7 mouse cellular contexts compared by ENCODE assay signal in genomic region chr7:27179217-27179918, GRCm38 (mm10). TPM values are rescaled to one million over a fixed set of nuclear protein-coding genes. Genes with fewer than 3 reads are reported as not detected.
DNase-seq lines count a peak whose midpoint lies in the region; ATAC-seq and TF ChIP-seq lines count a peak whose summit lies in the region.

No protein-coding gene starts in this region.

- peak overlapping the region; percentile 94 for H3K27ac ChIP-seq in lung, postnatal 0 days (ENCODE audit: low read length)
- peak overlapping the region; percentile 80 for H3K27ac ChIP-seq in embryonic facial prominence, embryonic 14.5 days (replicated peaks; ENCODE audit: low read depth, low read length)
- H3K27ac ChIP-seq in limb, embryonic 12.5 days: peak overlapping the region; percentile 68
- H3K27ac ChIP-seq in stomach, embryonic 15.5 days: peak overlapping the region; percentile 98

- TF ChIP-seq EP300 in lung, postnatal 0 days (IDR thresholded peaks at IDR 0.05): no peak; the same call in 1 of the 2 replicates

- no peak overlapping the region for H3K9ac ChIP-seq in lung, postnatal 0 days (replicated peaks; ENCODE audit: low read depth)
- H3K9ac ChIP-seq in embryonic facial prominence, embryonic 14.5 days (ENCODE audit: low read depth, low read length): peak overlapping the region; percentile 50
- H3K9ac ChIP-seq in limb, embryonic 12.5 days (replicated peaks): 0 out of 2 replicates have a peak overlapping the region, but pooled peaks have one; percentile 12
- H3K9ac ChIP-seq in stomach, embryonic 15.5 days: no peak overlapping the region

- H3K4me3 ChIP-seq in lung, postnatal 0 days (ENCODE audit: low read depth, low read length): peak overlapping the region; percentile 75
- H3K4me3 ChIP-seq in embryonic facial prominence, embryonic 14.5 days (ENCODE audit: low read depth, low read length): peak overlapping the region; percentile 66
- peak overlapping the region; percentile 65 for H3K4me3 ChIP-seq in limb, embryonic 12.5 days (replicated peaks)
- peak overlapping the region; percentile 85 for H3K4me3 ChIP-seq in stomach, embryonic 15.5 days (replicated peaks)

- WGBS in lung, postnatal 0 days: 35% methylated on average over 16 of the region's 16 CpGs
- WGBS in embryonic facial prominence, embryonic 14.5 days: 49% methylated on average over 16 of the region's 16 CpGs
- 48% methylated on average over 16 of the region's 16 CpGs for WGBS in limb, embryonic 12.5 days
- 41% methylated on average over 16 of the region's 16 CpGs for WGBS in stomach, embryonic 15.5 days

- no peak for ATAC-seq in lung, postnatal 0 days
- ATAC-seq in embryonic facial prominence, embryonic 14.5 days (ENCODE audit: low read depth): no peak
- no peak for ATAC-seq in limb, embryonic 12.5 days (ENCODE audit: insufficient number of reproducible peaks, insufficient read depth, low FRiP score, low TSS enrichment, low read depth)
- no peak for ATAC-seq in stomach, embryonic 15.5 days (ENCODE audit: insufficient read depth, low FRiP score, low read depth)

- no peaks in the 10 kb centered on the region for H3K9me3 ChIP-seq in lung, postnatal 0 days (ENCODE audit: low read length)
- H3K9me3 ChIP-seq in embryonic facial prominence, embryonic 14.5 days (ENCODE audit: control insufficient read depth, low read length): no peaks in the 10 kb centered on the region
- H3K9me3 ChIP-seq in limb, embryonic 12.5 days: no peaks in the 10 kb centered on the region
- no peaks in the 10 kb centered on the region for H3K9me3 ChIP-seq in stomach, embryonic 15.5 days

- peak overlapping the region; percentile 53 for H3K4me2 ChIP-seq in lung, postnatal 0 days (replicated peaks; ENCODE audit: low read depth, low read length)
- peak overlapping the region; percentile 57 for H3K4me2 ChIP-seq in embryonic facial prominence, embryonic 14.5 days (ENCODE audit: low read depth, low read length)
- peak overlapping the region; percentile 57 for H3K4me2 ChIP-seq in limb, embryonic 12.5 days
- peak overlapping the region; percentile 64 for H3K4me2 ChIP-seq in stomach, embryonic 15.5 days

- DNase-seq in lung, postnatal 0 days (ENCODE audit: low spot score): no peak
- no peak for DNase-seq in lung, postnatal 10 days
- no peak for DNase-seq in embryonic facial prominence, embryonic 14.5 days (ENCODE audit: low spot score)
- DNase-seq in thymus, postnatal 4 days: no peak
- no peak for DNase-seq in testis, postnatal 10 days (ENCODE audit: low spot score)

- no peaks in the 10 kb centered on the region for H3K27me3 ChIP-seq in lung, postnatal 0 days (replicated peaks; ENCODE audit: insufficient read depth, low read length)
- no peaks in the 10 kb centered on the region for H3K27me3 ChIP-seq in embryonic facial prominence, embryonic 14.5 days (replicated peaks; ENCODE audit: control insufficient read depth, insufficient read depth, low read length)
- H3K27me3 ChIP-seq in limb, embryonic 12.5 days: no peaks in the 10 kb centered on the region
- no peaks in the 10 kb centered on the region for H3K27me3 ChIP-seq in stomach, embryonic 15.5 days (replicated peaks)

- peaks cover 8% of the 10 kb centered on the region; the same call in 1 of the 2 replicates for H3K4me1 ChIP-seq in lung, postnatal 0 days (ENCODE audit: insufficient read depth, low read depth, low read length)
- no peaks in the 10 kb centered on the region for H3K4me1 ChIP-seq in embryonic facial prominence, embryonic 14.5 days (ENCODE audit: control insufficient read depth, insufficient read depth, low read length)
- peaks cover 3% of the 10 kb centered on the region; the same call in 1 of the 2 replicates for H3K4me1 ChIP-seq in limb, embryonic 12.5 days (replicated peaks)
- peaks cover 11% of the 10 kb centered on the region; the same call in 1 of the 2 replicates for H3K4me1 ChIP-seq in stomach, embryonic 15.5 days

- no peak for TF ChIP-seq CTCF in lung, postnatal 0 days (IDR thresholded peaks at IDR 0.05)

- 0 out of 2 replicates have a peak, but pooled peaks cover under 1% of the 10 kb centered on the region for H3K36me3 ChIP-seq in lung, postnatal 0 days (ENCODE audit: insufficient read depth, low read length)
- H3K36me3 ChIP-seq in embryonic facial prominence, embryonic 14.5 days (ENCODE audit: control insufficient read depth, insufficient read depth, low read length): peaks cover 16% of the 10 kb centered on the region
- peaks cover 26% of the 10 kb centered on the region for H3K36me3 ChIP-seq in limb, embryonic 12.5 days
- H3K36me3 ChIP-seq in stomach, embryonic 15.5 days: peaks cover 7% of the 10 kb centered on the region; the same call in 1 of the 2 replicates

RNA-seq across cellular contexts. Expression of gene Rab4b, which starts 0.7 kb away (rescaled TPM):
- 79.6 and 82.3 TPM in 2 replicates for polyA plus RNA-seq in lung, postnatal 0 days (2015; fragmentation: Nextera tagmentation; extraction: Ambion mirVana)
- polyA plus RNA-seq in embryonic facial prominence, embryonic 14.5 days (2014; fragmentation: Nextera tagmentation; extraction: Ambion mirVana): 58.2 and 59.2 TPM in 2 replicates
- polyA plus RNA-seq in limb, embryonic 12.5 days (2016; fragmentation: Nextera tagmentation; extraction: Ambion mirVana): 59.8 and 60.0 TPM in 2 replicates
- 63.5 and 65.3 TPM in 2 replicates for polyA plus RNA-seq in stomach, embryonic 15.5 days (2015; fragmentation: Nextera tagmentation; extraction: Ambion mirVana)

RNA-seq across cellular contexts. Expression of gene Gm21983, which starts 1.5 kb away (rescaled TPM):
- 0.35 TPM in 1 of 2 replicates, not detected in the other for polyA plus RNA-seq in lung, postnatal 0 days (2015; fragmentation: Nextera tagmentation; extraction: Ambion mirVana)
- polyA plus RNA-seq in embryonic facial prominence, embryonic 14.5 days (2014; fragmentation: Nextera tagmentation; extraction: Ambion mirVana): 0.52 TPM in 1 of 2 replicates, not detected in the other
- 0.61 and 1.5 TPM in 2 replicates for polyA plus RNA-seq in limb, embryonic 12.5 days (2016; fragmentation: Nextera tagmentation; extraction: Ambion mirVana)
- polyA plus RNA-seq in stomach, embryonic 15.5 days (2015; fragmentation: Nextera tagmentation; extraction: Ambion mirVana): 0.59 TPM in 1 of 2 replicates, not detected in the other

RNA-seq across cellular contexts. Expression of gene Mia, which starts 1.6 kb away (rescaled TPM):
- 24.9 and 31.5 TPM in 2 replicates for polyA plus RNA-seq in lung, postnatal 0 days (2015; fragmentation: Nextera tagmentation; extraction: Ambion mirVana)
- polyA plus RNA-seq in embryonic facial prominence, embryonic 14.5 days (2014; fragmentation: Nextera tagmentation; extraction: Ambion mirVana): 102 and 115 TPM in 2 replicates
- polyA plus RNA-seq in limb, embryonic 12.5 days (2016; fragmentation: Nextera tagmentation; extraction: Ambion mirVana): 23.8 and 42.8 TPM in 2 replicates
- 12.3 and 21.2 TPM in 2 replicates for polyA plus RNA-seq in stomach, embryonic 15.5 days (2015; fragmentation: Nextera tagmentation; extraction: Ambion mirVana)

RNA-seq across cellular contexts. Expression of gene Egln2, which starts 12.8 kb away (rescaled TPM):
- polyA plus RNA-seq in lung, postnatal 0 days (2015; fragmentation: Nextera tagmentation; extraction: Ambion mirVana): 68.0 and 75.1 TPM in 2 replicates
- polyA plus RNA-seq in embryonic facial prominence, embryonic 14.5 days (2014; fragmentation: Nextera tagmentation; extraction: Ambion mirVana): 41.1 and 47.1 TPM in 2 replicates
- 87.3 and 88.9 TPM in 2 replicates for polyA plus RNA-seq in limb, embryonic 12.5 days (2016; fragmentation: Nextera tagmentation; extraction: Ambion mirVana)
- polyA plus RNA-seq in stomach, embryonic 15.5 days (2015; fragmentation: Nextera tagmentation; extraction: Ambion mirVana): 68.9 and 73.7 TPM in 2 replicates

RNA-seq across cellular contexts. Expression of gene BC024978, which starts 16.2 kb away (rescaled TPM):
- polyA plus RNA-seq in lung, postnatal 0 days (2015; fragmentation: Nextera tagmentation; extraction: Ambion mirVana): 2.5 TPM in 2 replicates
- polyA plus RNA-seq in embryonic facial prominence, embryonic 14.5 days (2014; fragmentation: Nextera tagmentation; extraction: Ambion mirVana): 3.0 and 3.6 TPM in 2 replicates
- polyA plus RNA-seq in limb, embryonic 12.5 days (2016; fragmentation: Nextera tagmentation; extraction: Ambion mirVana): 4.0 and 4.1 TPM in 2 replicates
- 3.1 and 3.9 TPM in 2 replicates for polyA plus RNA-seq in stomach, embryonic 15.5 days (2015; fragmentation: Nextera tagmentation; extraction: Ambion mirVana)

Comparison
In these comparisons a context has a peak if more than half of its experiments do, and no peak if none do; other contexts are left out.
1. H3K9ac ChIP-seq: peak in embryonic facial prominence, embryonic 14.5 days (single experiment) and limb, embryonic 12.5 days (single experiment); none in lung, postnatal 0 days (single experiment) and stomach, embryonic 15.5 days (single experiment).
2. Peak in every context shown above with its lines, with median percentiles within 50 percentile points of each other: H3K27ac ChIP-seq, H3K4me2 ChIP-seq and H3K4me3 ChIP-seq.